Mouse (Mus musculus) liver, embryonic 14.5 days (tissue): ENCODE results near the gene Peak1.

Source experiments
- CTCF ChIP-seq: IDR thresholded peaks from 2 replicates; pipeline ENCODE4 v1.5.1; 2016; ENCODE audit warnings: antibody characterized with exemption, low read depth, control low read depth
- EP300 ChIP-seq: IDR thresholded peaks from 2 replicates; pipeline ENCODE4 v1.6.1; 2016; ENCODE audit warnings: antibody characterized with exemption, low read depth

DNA sequence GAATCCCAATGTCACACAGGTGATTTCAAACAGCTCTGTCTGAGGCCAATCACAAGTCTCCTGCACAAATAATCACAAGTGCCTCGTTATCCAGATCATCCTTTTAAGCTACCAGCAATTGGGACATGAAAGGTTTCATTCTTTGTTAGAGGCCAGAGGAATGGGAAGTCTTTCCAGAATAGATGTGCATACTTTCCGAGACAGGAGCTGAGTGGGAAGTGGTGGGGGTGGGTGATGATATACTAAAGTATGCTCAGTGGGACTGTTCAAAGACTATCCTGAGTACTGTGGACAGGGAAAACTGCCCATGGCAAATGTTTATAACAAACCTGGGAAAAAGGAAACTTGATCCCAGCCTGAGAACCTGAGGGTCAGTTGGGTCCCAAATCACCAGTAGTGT lies 258.4 kb downstream of the Peak1 start:
- TF ChIP-seq EP300 = no peak
- no peak for TF ChIP-seq CTCF
